Mouse (Mus musculus): Measurements from ENCODE around the gene Aldh1b1.

Gene Aldh1b1

GRCm38 (mm10) chr4:45829907-45830759, 31.3 kb downstream of the Aldh1b1 start:
- DNase-seq = no peak

DNA sequence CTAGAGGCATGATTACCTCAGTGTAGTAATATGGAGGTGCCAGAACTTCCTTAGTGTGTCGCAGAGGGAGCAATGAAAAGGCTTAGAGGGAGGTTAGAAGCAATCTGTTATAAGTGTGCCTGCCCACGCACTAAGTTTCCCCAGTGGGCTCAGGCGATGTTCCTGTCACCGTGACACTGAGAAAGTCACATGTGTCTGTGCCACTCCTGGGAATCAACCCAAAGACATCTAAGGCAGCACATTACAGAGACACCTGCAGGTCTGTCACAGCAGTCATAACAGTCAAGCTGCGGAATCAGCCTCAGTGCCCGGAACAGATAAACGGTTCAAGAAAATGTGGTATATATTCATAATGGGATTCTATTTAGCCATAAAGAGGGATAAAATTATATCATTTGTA, 33.2 kb downstream of the Aldh1b1 start:
- DNase-seq = no peak

GRCm38 (mm10) chr4:45833461-45833860, 34.6 kb downstream of the Aldh1b1 start:
- DNase-seq = no peak

GRCm38 (mm10) chr4:45844355-45844754, 45.5 kb downstream of the Aldh1b1 start:
- peak in 1 of 2 experiments; percentile 24 for DNase-seq

DNA sequence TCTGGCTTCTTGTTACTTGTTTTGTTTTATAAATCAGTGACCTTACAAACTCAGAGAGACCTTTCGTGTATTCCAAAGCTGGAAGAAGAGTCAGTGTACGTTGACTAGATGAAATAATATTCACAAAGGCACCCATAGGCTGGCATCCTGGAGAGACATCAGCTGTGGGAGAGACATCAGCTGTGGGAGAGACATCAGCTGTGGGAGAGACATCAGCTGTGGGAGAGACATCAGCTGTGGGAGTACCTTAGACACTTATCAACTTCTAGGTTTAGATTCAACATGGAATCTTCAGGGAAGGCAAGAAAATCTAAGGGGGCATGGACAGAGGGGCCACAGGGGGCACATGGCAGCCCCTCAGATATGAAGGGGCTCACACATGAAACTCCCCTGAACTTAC, 47.4 kb downstream of the Aldh1b1 start:
- DNase-seq = no peak

- no peak for DNase-seq
Measured at GRCm38 (mm10) chr4:45848109-45848824, 49.4 kb downstream of the Aldh1b1 start, which contains the start of gene Stra6l. Stra6l (plus strand) TSS chr4:45848664.

DNA sequence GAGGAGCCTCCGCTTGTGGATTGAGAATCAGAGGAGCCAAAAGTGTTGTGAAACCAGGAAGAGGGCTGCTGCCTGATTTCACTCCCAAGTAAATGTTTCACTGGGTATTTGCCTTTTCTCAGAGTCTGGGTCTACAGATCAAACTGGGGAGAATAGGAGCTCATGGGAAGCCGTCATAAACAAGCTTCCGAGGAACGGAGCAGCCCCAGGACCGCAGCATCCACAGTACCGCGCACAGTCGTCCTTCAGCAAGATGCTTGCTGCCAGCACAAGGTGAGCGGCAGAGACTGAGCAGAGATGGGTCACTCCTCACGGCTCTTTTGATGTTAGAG, 50.0 kb downstream of the Aldh1b1 start:
- DNase-seq = peak; percentile 9 to 11

DNA sequence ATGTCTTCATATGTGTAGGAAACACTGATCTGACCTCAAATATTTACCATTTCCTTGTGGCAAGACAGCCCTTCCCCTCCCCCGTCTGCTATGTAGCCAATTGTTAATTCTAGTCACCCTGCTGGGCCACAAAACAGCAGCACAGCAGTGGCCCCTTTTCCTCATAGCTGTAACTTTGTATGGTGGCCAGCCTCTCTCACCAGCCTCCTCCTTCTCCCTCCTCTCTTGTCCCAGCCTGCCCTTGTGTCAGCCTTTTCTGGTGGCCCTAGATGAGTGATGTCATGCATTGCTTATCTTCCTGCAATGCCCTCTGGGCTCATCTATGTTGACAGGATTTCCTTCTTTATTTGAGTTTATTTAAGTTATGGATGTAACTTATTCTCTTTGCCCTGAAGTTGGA, 50.6 kb downstream of the Aldh1b1 start:
- DNase-seq = no peak

GRCm38 (mm10) chr4:45851640-45852051, 52.8 kb downstream of the Aldh1b1 start:
- peak; percentile 78 to 79 for DNase-seq

GRCm38 (mm10) chr4:45853496-45854246, 54.8 kb downstream of the Aldh1b1 start:
- DNase-seq = no peak

Measured in kidney, adult 8-10 months (tissue).